Mouse (Mus musculus) G1E (cell line): Measurements from ENCODE around the gene Ccr3. TPM values are rescaled to one million over a fixed set of nuclear protein-coding genes. Genes with fewer than 3 reads are reported as not detected.
"Not testable (repeated sequence)": the region's sequence is repeated elsewhere in the genome, so short reads cannot be mapped to it uniquely, and the experiment has no call there.

ENCODE experiments used
- ATAC-seq: 2 replicates; pipeline ENCODE4 v1.8.0; 2016; ENCODE audit warnings: mild to moderate bottlenecking; ENCODE audit not compliant: insufficient number of reproducible peaks, poor library complexity, low FRiP score, severe bottlenecking; ENCODE audit errors: extremely low read depth
- DNase-seq: peaks from one replicate; pipeline ENCODE4 v3.0.0; 2012; ENCODE audit warnings: low spot score
- H3K27me3 ChIP-seq: 2 replicates; pipeline ENCODE4 v1.6.1; 2012; ENCODE audit warnings: mild to moderate bottlenecking, low read length, inconsistent platforms; ENCODE audit not compliant: insufficient read depth
- H3K36me3 ChIP-seq: replicated peaks from 2 replicates; pipeline ENCODE3; 2012; ENCODE audit warnings: mild to moderate bottlenecking, inconsistent platforms
- H3K4me1 ChIP-seq: 2 replicates; pipeline ENCODE4 v1.6.1; 2012; ENCODE audit warnings: low read depth, low read length, inconsistent platforms, mixed read lengths; ENCODE audit not compliant: insufficient read depth
- H3K4me3 ChIP-seq: 2 replicates; pipeline ENCODE4 v1.5.1; 2012; ENCODE audit warnings: low read depth, mild to moderate bottlenecking, inconsistent platforms, low read length, moderate library complexity, mixed read lengths
- H3K9me3 ChIP-seq: replicated peaks from 2 replicates; pipeline ENCODE4 v1.6.1; 2012; ENCODE audit warnings: inconsistent platforms
- CTCF ChIP-seq: IDR thresholded peaks from 2 replicates; pipeline ENCODE4 v1.5.1; 2012; ENCODE audit warnings: low read depth, low read length, inconsistent platforms, mixed read lengths
- GATA1 ChIP-seq: IDR thresholded peaks from 2 replicates; pipeline ENCODE4 v1.6.1; 2012; ENCODE audit warnings: borderline replicate concordance, low read length, inconsistent platforms, mixed read lengths
- GATA2 ChIP-seq: IDR thresholded peaks from 2 replicates; pipeline ENCODE4 v1.6.1; 2012; ENCODE audit warnings: low read depth, low read length, inconsistent platforms, borderline replicate concordance
- POLR2AphosphoS5 ChIP-seq: IDR thresholded peaks from 2 replicates; pipeline ENCODE4 v1.6.1; 2012; ENCODE audit warnings: low read depth, low read length, inconsistent platforms; ENCODE audit not compliant: insufficient replicate concordance
- TAL1 ChIP-seq: conservative IDR thresholded peaks from 2 replicates; pipeline ENCODE4 v1.6.1; 2012; ENCODE audit warnings: low read depth, low read length, inconsistent platforms, mixed read lengths
- polyA plus RNA-seq: library from polyadenylated mRNA; stranded (reverse); fragments of >175 nt; gene quantifications from 2 replicates; pipeline ENCODE4 v1.2.3, GENCODE M21; 2012
- total RNA-seq, 2 experiments: library from RNA; stranded (forward) in 1 of 2; stranded (reverse) in 1 of 2; fragments of 200-1000 nt in 1 of 2; fragments of >200 nt in 1 of 2; fragmentation: Nextera tagmentation in 1 of 2; gene quantifications; 2 replicates each; pipeline ENCODE4 v1.2.3; 2014 to 2017

Ccr3 gene
- total and polyA plus RNA-seq, 3 experiments: 0.11 TPM; not detected in 2

DNA sequence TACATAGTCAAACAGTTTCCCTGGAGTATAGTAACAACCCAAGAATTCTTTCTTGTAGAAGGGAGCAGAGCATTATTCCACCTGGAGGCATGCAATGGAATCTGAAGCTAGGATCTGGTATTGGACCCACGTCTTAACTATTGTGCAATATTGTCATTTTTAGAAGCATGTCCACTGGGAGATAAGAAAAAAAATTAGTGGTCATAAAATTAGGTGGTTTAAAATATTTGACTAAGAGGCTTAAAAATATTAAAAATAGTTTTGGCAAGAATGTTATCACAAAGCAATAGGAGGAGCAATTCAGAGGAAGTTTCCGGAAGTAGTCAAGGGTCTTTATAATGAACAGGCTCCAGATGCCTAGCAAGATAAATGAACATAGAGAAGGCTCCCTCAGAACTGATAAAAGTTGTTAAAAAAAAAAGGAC is 16.4 kb downstream of the Ccr3 start:
- no peaks in the 10 kb centered on the region for H3K27me3 ChIP-seq
- DNase-seq: peak; percentile 12
- no peak for TF ChIP-seq CTCF
- TF ChIP-seq TAL1: peak; percentile 64; the same call in 1 of the 2 replicates
- no peak for TF ChIP-seq GATA1
- TF ChIP-seq POLR2AphosphoS5: no peak
- no peak for TF ChIP-seq GATA2
- H3K36me3 ChIP-seq: no peaks in the 10 kb centered on the region
- peaks cover 36% of the 10 kb centered on the region for H3K4me1 ChIP-seq
- H3K9me3 ChIP-seq: no peaks in the 10 kb centered on the region
- ATAC-seq: peak; percentile 81
- H3K4me3 ChIP-seq: no peak overlapping the region

- ATAC-seq (no peak), DNase-seq (no peak)
- H3K27me3 ChIP-seq: no peaks in the 10 kb centered on the region
- no peak overlapping the region for H3K4me3 ChIP-seq
- H3K9me3 ChIP-seq: no peaks in the 10 kb centered on the region
- TF ChIP-seq POLR2AphosphoS5 (no peak), TAL1 (no peak), CTCF (no peak), GATA1 (no peak), GATA2 (no peak)
- no peaks in the 10 kb centered on the region for H3K36me3 ChIP-seq
- H3K4me1 ChIP-seq: peaks cover 36% of the 10 kb centered on the region
These were observed 17.2 kb downstream of the Ccr3 start for GRCm38 (mm10) chr9:124038949-124039348.

- DNase-seq: no peak
- Histone ChIP-seq H3K4me3 (no peak overlapping the region), H3K36me3 (no peaks in the 10 kb centered on the region), H3K9me3 (no peaks in the 10 kb centered on the region), H3K27me3 (no peaks in the 10 kb centered on the region), H3K4me1 (peaks cover 38% of the 10 kb centered on the region)
- ATAC-seq: no peak
- no peak for TF ChIP-seq GATA1
- no peak for TF ChIP-seq GATA2
- TF ChIP-seq CTCF: no peak
- TF ChIP-seq TAL1: no peak
- TF ChIP-seq POLR2AphosphoS5: no peak
These were observed 19.2 kb downstream of the Ccr3 start for GRCm38 (mm10) chr9:124040932-124041331.

DNA sequence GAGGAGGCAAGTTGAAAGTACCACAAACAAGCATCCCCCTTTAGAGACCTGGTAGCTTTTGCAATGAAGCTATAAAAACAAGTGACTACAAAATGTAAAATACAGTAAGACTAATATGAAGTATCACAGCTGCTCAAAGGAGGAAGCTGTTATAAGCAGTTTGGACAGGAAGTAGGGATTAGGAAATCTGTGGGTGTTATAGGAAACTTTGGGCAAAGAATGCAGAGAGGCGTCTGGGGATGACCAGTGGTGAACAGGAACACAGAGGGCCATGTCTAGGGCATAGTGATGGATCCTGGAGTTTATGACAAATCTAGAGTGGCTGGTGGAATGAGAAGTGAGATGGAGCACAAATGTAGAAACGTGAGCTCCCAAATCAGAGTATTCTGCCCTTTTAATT is 31.8 kb downstream of the Ccr3 start:
- TF ChIP-seq POLR2AphosphoS5 (no peak), GATA1 (no peak), CTCF (no peak), GATA2 (no peak), TAL1 (no peak)
- ATAC-seq: no peak
- Histone ChIP-seq H3K4me1 (peaks cover 35% of the 10 kb centered on the region), H3K36me3 (no peaks in the 10 kb centered on the region), H3K9me3 (no peaks in the 10 kb centered on the region), H3K4me3 (no peak overlapping the region), H3K27me3 (no peaks in the 10 kb centered on the region; the same call in 1 of the 2 replicates)
- DNase-seq: no peak

- ATAC-seq (no peak), DNase-seq (no peak)
- H3K9me3 ChIP-seq: no peaks in the 10 kb centered on the region
- H3K4me1 ChIP-seq: peaks cover 28% of the 10 kb centered on the region
- no peak overlapping the region for H3K4me3 ChIP-seq
- TF ChIP-seq TAL1 (no peak), CTCF (no peak), GATA2 (no peak)
- no peaks in the 10 kb centered on the region; the same call in 1 of the 2 replicates for H3K27me3 ChIP-seq
- H3K36me3 ChIP-seq: no peaks in the 10 kb centered on the region
These were observed 34.5 kb downstream of the Ccr3 start for GRCm38 (mm10) chr9:124056158-124056709.

DNA sequence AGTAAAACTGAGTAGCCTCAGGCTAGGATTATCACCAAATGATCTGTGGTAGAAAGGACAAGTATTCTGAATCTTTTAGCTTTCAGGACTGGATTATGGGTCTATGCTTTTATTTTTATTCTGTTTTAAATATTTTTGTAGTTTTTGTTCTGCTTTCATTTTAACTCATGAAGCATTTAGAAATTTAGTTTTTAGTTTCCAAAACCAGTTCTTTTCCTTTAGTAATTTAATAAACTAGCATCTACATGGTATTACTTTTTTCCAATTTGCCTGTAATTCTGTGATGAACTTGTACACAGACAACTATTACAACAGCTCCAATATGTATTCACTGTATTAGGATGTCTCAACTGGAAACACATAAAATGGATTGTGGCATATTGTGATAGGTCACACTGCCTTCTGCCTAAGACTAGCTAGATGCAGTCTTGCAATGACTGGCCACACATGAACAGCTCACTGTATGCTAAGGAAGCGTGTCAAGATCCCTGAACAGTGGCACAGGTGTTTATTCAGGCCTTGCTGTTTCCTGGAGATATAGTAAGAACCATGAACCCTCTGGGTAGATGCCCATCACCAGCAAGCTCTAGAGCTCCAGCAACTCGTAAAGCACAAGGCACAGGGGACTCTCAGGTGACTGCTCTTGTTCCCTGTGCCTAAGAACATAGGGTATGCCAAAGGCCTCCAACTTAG is 38.0 kb downstream of the Ccr3 start:
- Histone ChIP-seq H3K4me1 (peaks cover 21% of the 10 kb centered on the region), H3K4me3 (no peak overlapping the region), H3K9me3 (no peaks in the 10 kb centered on the region), H3K27me3 (no peaks in the 10 kb centered on the region), H3K36me3 (no peaks in the 10 kb centered on the region)
- ATAC-seq (peak; percentile 15; the same call in 1 of the 2 replicates), DNase-seq (no peak)
- no peak; the same call in 1 of the 2 replicates for TF ChIP-seq TAL1
- TF ChIP-seq GATA1: no peak
- no peak for TF ChIP-seq CTCF
- TF ChIP-seq POLR2AphosphoS5: no peak
- TF ChIP-seq GATA2: no peak

DNA sequence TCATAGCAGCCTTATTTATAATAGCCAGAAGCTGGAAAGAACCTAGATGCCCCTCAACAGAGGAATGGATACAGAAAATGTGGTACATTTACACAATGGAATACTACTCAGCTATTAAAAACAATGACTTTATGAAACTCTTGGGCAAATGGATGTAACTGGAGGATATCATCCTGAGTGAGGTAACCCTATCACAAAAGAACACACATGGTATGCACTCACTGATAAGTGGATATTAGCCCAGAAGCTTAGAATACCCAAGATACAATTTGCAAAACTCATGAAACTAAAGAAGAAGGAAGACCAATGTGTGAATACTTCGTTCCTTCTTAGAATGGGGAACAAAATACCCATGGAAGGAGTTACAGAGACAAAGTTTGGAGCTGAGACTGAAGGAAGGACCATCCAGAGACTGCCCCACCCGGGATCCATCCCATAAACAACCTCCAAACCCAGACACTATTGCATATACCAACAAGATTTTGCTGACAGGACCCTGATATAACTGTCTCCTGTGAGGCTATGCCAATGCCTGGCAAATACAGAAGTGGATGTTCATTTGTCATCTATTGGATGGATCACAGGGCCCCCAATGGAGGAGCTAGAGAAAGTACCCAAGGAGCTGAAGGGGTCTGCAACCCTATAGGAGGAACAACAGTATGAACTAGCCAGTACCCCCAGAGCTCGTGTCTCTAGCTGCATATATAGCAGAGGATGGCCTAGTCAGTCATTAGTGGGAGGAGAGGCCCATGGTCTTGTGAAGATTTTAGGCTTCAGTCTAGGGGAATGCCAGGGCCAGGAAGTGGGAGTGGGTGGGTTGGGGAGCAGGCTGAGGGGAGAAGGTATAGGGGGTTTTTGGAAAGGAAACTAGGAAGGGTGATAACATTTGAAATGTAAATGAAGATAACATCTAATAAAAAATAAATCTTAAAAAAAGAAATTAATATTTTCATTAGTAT is 40.0 kb downstream of the Ccr3 start:
- not testable (repeated sequence) for ATAC-seq, H3K9me3 ChIP-seq, H3K36me3 ChIP-seq, H3K4me3 ChIP-seq, DNase-seq, H3K27me3 ChIP-seq
- peaks cover 20% of the 10 kb centered on the region for H3K4me1 ChIP-seq
